Mouse (Mus musculus) testis, adult 2 months (tissue): ENCODE results near the gene Fam78a.

Source experiments
- CTCF ChIP-seq: fragments of 200-500 bp; IDR thresholded peaks from 2 replicates; pipeline ENCODE4 v1.5.1; 2012; ENCODE audit warnings: low read depth, mild to moderate bottlenecking, inconsistent platforms, low read length, moderate library complexity; ENCODE audit not compliant: control insufficient read depth, insufficient read depth, insufficient replicate concordance
- POLR2A ChIP-seq: fragments of 200-500 bp; IDR thresholded peaks from 2 replicates; pipeline ENCODE4 v1.6.1; 2012; ENCODE audit warnings: low read depth, mild to moderate bottlenecking, inconsistent platforms, low read length, moderate library complexity; ENCODE audit not compliant: control insufficient read depth

GRCm38 (mm10) chr2:32119802-32120750 lies 35.4 kb upstream of the Fam78a start:
- TF ChIP-seq CTCF: no peak
- TF ChIP-seq POLR2A: no peak
